Mouse (Mus musculus): ENCODE measurements at regions not wholly inside any gene's neighbourhood (a gene's known extent, or its start where the extent isn't known, plus 50 kb on each side); places are given as distances from the start of the nearest gene placed in this dataset.

GRCm38 (mm10) chr3:143596011-143596683 is 608.9 kb downstream of the Lmo4 start:
- no peak for DNase-seq (ENCODE audit: low spot score in 2 of 2)

- DNase-seq (ENCODE audit: low spot score in 2 of 2), result no peak
Observed at GRCm38 (mm10) chr3:143595081-143595480, 609.9 kb downstream of the Lmo4 start.

GRCm38 (mm10) chr3:143594676-143595075 is 610.3 kb downstream of the Lmo4 start:
- DNase-seq (ENCODE audit: low spot score in 2 of 2), result no peak

DNA sequence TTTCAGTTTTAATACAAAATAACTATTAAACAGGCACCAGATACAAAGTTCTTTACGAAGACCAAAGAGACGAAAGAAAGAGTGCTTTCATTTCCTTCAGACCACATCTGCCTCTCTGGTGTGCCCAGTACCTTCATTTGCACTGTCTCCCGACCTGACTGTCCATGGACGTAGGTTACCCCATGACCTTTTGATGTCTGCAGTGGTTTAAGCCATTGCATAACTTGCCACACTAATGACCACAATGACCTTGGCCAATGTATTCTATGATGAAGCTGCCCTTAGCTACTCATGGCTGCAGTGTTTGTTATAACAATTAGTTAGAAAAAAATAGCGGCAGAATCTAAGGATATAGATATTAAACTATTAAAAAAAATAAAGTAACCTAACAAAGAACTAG is 618.4 kb downstream of the Lmo4 start:
- DNase-seq (ENCODE audit: low spot score in 2 of 2), result no peak

DNA sequence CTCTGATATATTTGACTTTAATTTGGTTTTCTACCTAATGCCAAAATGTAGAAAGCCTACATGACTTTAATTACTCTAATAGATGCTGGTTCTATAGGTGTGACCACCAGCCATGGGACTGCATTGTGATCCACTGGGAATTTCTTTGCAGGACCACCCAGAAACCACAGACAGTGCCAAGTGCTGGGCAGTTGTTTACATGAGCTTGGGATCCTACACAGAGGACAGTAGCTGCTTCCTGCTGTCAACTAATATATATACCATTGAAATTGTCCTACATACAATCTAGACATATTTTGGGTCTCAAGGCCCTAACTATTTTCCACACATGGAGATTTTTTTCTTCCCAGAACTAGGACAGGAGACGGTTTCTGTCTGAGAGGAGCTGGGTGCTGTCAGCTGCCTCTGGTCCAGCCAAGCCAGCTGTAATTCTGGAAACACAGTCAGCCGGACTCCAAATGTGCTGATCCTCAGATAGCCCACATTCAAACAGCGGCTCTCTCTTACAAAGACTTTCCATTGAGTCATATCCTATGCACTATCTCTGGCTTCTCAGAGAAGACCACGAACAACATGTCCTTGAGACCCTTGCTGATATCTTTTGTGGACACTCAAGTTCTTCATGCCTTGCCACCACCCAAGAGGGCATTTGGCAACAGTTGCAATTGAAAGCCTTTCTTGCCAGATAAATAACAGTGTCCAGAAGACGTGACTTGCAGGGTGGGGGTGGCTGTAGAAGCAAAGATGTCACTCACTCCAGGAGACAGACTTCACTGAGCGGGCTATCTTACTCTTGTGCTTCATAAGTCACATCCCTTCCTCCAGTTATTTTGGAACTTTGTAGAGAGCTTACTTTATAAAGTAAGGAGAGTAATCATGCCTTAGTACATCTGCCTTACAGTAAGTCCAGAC is 620.1 kb downstream of the Lmo4 start:
- no peak for DNase-seq (ENCODE audit: low spot score in 2 of 2)

- DNase-seq (ENCODE audit: low spot score in 2 of 2), result no peak
Observed at GRCm38 (mm10) chr3:143576338-143577007, 628.5 kb downstream of the Lmo4 start.

DNA sequence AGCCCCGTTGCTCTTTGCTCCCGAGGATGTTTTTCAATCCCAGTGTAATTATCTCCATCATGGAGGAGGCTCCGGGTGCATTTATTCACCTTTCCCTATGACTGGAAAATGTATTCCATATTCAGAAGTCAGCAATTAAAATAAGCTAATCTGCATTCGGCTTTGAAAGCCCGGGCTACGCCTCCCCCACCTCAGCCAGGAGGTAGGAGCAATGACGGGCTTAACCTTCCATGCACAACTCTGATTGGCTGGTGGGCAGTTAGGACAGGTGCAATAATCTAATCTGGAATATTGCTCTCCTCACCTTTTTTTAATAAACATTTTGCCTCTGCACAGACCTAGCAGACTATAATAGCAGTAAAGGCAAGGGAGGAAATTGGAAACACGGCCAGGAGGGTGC is 629.3 kb downstream of the Lmo4 start:
- no peak for DNase-seq (ENCODE audit: low spot score in 2 of 2)

DNA sequence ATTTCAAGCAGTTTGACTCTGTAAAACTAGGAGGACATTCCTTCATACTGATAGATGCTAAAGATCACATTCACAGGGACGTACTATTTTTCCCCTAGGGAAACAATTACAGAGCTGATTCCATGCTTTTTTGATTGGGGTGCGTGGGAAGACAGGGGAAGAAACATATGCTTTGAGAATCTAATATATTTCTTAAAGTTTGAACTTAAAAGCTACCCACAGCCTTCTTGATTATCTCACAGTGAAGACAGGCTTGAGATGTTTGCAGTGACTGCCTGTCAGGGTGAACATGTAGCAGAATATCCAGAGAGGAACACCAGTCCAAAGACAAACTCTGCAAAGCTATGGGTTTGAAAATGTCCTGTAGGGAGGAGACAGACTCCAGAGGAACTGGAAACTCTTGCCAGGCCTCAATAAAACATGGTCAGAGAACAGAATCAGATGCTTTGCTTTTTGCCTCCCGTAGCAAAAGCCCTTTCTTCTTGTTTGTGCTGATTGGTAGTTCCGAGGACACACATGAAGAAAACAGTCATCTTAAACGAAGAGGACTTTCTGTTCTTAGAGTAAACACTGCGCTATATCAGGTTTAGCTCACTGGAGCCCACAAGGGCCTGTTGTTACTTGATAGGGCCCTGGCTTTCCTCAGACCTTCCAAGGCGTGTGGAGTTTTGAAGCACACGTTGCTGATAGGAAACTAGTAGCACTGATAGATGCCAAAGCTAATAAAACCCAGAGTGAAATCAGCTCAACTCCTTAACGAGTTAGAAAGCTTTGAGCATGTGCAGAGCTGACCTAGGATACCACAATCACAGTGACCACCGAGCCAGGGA is 630.8 kb downstream of the Lmo4 start:
- DNase-seq (ENCODE audit: low spot score in 2 of 2), result no peak

GRCm38 (mm10) chr3:143569930-143570329 is 635.1 kb downstream of the Lmo4 start:
- DNase-seq (ENCODE audit: low spot score in 2 of 2), result no peak

DNA sequence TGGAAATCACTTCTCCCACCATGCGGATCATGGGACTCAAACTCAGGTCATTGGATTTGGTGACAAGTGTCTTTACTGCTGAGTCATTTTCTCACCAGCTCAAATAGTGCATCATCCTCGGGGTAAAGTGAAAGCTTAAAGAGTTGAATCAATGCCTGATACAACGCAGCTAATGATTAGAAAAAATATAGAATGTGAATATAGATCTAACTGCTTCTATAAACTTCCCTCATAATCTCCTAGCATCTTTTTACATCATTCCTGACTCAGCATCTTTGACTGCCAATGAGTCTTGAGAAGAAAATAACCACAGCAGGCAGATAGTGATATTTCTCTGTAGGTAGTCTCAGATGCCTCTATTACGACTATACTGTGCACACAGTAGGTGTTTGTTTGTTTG is 640.0 kb downstream of the Lmo4 start:
- no peak for DNase-seq (ENCODE audit: low spot score in 2 of 2)

- DNase-seq (ENCODE audit: low spot score in 2 of 2), result no peak
Observed at GRCm38 (mm10) chr3:143542811-143543210, 661.0 kb upstream of the Pkn2 start.

DNA sequence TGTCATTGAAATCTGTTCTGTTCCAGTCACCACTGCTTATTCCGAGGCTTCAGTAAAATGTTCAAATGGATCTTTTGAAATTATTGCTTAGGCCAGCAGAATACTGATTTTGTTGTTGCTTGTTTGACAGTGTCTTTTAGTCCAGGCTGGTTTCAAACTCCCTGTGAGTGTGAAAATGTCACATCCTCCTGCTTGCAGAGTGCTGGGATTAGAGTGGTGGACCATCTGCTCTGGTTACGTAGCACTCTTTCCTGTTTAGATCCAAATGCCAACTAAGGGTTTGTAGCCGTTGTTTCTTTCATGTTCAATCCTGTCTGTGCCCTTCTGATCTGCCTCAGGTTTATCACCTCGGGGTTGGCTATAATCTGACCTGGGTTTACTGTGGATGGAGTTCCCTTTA is 646.2 kb upstream of the Pkn2 start:
- DNase-seq (ENCODE audit: low spot score in 2 of 2), result no peak

DNA sequence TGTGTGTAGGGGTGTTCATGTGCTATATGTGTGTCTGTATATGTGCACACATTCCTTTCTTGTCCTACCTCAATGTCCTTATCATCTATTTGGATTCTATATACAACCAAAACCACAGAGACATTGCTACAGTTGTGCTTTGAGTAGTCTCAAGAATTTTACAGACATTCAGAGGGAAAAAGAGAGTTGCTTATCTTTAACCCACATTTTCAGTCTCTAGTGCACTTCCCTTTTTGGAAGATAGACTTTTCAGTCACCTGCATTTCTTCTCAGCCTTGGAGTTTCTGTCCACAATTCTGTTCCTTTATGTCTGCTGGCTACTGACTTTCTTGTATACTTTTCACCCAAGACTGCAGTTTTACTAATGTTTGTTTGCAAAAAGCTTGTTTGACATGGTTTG is 645.5 kb upstream of the Pkn2 start:
- no peak for DNase-seq (ENCODE audit: low spot score in 2 of 2)

DNA sequence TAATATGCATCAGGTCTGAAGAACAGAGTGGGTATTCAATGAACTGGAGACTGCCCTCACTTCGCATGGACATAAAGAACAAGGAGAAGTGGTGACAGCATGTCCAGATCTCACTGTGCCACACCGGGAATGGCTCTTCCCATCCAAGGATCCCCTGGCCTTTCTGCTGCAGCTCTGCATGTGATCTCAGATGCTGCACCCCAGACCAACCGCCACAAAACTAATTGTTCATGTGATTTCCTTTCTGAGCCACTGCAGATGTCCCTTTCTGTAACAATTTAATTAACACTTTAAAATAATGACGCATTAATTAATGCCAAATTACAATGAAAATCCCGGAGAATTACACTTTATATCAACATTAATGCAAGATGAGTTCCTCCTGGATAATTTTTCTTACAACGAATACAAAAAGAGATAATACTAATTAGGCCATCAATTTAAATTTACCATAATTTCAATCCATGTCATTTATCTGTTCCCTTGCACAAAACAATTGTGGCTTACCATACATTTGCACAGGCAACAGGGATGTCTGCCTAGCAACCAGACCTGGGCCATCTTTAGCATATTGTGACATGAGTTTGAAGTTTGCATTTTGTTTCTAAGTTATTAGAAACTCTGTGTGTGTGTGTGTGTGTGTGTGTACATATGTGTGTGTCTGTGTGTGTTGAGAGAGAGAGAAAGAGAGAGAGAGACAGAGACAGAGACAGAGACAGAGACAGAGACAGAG is 630.9 kb upstream of the Pkn2 start:
- DNase-seq (ENCODE audit: low spot score in 2 of 2), result no peak

DNA sequence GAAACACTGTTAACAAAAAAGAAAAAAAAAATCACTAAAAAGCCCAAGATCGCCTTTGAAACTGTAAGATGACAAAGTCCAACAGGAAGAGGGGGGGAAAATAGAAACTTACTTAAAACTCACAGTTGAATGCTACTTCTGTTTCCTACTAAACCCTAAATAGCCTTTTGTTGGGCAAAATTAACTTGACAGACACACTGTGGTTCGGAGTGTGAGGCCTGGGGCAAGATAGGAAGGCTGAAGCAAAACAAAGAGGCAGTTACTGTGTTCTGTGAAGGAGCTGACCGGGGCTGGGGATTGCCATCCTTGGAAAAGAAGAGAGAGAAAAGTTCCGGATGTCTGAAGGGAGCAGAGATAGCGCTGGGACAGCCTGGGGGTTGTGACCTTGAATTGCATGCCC is 627.7 kb upstream of the Pkn2 start:
- no peak for DNase-seq (ENCODE audit: low spot score in 2 of 2)

DNA sequence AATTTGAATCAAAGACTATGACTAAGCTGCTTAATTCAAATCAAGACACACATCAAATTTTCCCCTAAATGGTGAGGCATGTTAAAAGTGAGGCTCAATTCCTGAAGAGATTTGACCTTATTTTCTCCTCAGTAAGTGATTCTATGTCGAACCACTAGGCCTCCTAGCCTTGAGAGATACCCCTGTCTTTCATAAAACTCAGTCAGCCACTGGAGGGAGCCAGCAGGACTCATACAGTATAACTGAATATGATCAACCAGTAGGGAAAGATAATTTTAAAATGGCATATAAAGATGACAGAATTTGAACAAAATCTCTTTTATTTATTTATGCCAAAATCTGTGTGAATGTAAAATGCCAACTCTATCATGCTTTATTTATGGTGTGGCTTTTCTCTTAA is 626.5 kb upstream of the Pkn2 start:
- DNase-seq (ENCODE audit: low spot score in 2 of 2), result peak; percentile 41 to 48

DNA sequence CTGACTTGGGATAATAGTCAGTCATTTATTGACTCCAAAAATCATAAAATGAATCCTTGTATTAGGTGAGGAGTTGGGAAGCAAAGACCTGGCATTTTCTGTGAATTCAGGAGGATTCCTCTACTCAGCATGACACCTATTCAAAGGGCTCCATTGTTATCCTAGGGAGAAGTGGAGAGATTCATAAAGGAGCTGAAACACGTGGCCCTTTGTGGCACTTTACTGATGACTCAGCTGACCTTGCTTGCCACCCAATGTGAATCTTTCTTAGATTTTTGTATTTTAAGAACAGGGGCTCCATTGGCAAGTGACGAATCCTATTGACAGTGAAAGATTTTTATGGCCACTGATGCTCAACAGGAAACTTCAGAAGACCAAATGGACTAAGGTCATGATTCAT is 619.2 kb upstream of the Pkn2 start:
- no peak for DNase-seq (ENCODE audit: low spot score in 2 of 2)

GRCm38 (mm10) chr3:143495389-143495788 is 613.6 kb upstream of the Pkn2 start:
- DNase-seq (ENCODE audit: low spot score in 2 of 2), result no peak

DNA sequence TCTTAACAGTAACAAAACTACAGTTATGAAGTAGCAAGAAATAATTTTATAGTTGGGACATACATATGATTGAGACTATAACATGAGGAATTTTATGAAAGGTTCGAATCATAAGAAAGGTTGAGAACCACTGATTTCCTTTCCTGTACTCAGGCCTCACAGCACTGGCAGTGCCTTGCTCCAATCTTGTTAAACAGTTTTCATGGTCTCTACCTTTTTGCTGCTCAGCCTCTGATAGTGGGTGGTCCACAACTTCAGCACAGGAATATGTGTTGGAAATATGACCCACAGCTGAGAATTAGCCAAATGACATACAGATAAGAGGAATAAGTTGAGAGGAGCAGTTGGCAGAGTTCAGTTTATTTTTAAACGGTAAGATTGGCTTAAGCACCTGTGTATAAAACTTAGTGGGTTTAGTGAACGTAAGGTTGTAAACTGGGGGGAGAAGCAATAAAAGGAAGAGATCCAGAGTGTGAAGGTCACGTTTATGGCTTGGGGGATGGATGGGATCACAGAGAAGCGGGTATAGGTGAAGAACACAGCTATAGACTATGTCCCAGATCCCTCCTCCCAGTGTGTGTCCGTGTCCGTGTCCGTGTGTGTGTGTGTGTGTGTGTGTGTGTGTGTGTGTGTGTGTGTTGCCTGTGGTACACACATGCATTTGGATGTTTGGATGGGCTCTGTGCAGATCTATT is 596.3 kb upstream of the Pkn2 start:
- no peak for DNase-seq (ENCODE audit: low spot score in 2 of 2)

DNA sequence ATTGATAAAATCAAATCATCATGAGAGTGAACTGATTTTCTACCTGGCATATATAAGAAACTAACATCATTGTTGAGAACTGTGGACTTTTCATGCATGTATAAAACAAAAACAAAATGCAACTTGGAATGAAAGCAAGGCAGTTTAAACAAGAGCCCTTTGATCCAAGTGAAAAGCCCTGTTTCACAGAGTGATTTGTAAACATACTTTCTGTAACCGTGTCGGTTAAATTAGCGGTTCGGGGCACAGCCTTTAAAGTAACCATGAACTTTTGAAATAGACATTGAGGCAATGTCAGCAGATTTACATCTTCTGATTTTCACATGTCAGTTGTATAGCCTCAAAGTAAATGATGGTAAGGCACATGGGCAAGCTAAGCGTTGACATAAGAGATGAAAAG is 593.7 kb upstream of the Pkn2 start:
- no peak for DNase-seq (ENCODE audit: low spot score in 2 of 2)
